Mouse (Mus musculus) Muller cell, postnatal 12 days (primary cell): ENCODE data around the gene Tbc1d9b.
"Not testable (repeated sequence)": the region's sequence is repeated elsewhere in the genome, so short reads cannot be mapped to it uniquely, and the experiment has no call there.

ENCODE experiments used
- DNase-seq: peaks from one replicate; pipeline ENCODE4 v3.0.0-alpha.2; 2015; ENCODE audit errors: inconsistent ontology term

The Tbc1d9b gene

DNA sequence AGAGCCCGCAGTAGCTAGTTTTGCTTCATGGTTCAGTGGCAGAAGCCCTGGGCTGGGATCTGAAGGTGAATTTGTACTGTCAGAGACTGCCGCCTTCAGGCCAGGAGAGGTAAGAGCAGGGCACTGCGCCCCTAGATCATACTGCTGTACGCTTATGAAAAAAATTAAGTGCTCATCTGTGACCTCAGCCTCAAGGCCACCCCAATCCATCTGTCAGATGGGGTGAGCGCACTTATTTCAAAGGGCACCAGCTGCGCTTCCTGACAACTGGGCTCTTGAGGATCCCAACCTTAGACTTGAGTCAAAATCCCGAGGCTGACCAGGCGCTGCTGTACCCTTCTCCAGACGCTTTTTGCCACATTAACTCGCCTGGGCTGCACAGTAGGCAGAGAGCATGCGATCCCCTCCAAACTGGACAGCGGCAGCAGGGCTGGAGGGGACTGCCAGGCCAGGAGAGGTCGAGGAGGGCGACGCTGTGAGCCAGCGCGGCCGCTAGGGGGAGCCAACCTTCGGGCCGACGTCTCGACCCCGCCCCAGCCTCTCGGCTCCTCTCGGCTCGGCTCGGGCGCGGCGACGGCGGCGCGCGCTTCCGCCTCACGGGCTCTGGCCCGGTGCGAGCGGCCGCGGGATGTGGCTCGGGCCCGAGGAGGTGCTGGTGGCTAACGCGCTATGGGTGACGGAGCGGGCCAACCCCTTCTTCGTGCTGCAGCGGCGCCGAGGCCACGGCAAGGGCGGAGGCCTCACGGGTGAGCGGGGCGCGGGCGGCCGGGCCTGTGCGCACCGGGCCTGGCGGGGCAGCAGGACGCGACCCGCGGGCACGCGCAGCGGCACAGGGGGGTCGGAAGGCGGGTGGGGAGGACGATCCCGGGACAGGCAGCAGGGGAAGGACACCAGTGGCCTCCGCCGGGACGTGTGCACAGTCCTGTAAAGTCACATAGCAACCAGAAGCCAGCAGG lies at the start of gene Tbc1d9b:
Gene Tbc1d9b, plus strand, starts transcription at position 586 of the 956 bp plus-strand sequence.
- peak; percentile 92 for DNase-seq

DNA sequence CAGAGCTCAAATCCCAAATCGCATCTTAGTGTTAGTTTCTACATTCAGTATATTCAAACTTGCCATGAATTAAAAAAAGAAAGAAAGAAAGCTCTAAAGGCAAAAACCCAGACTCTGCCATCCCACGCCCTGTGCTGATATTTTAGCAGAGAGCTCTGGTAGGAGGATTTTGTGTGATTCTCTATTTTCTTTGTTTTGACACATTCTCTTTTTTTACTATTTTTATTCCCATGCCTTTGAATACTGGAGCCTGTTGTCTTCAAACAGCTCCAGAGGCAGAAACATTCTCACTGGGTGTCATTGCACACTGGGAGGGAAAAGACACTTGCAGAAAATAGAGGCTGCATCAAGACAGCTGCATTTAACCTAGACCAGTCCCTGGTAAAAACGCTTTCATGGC lies 45.0 kb upstream of the Tbc1d9b start:
- no peak for DNase-seq

DNA sequence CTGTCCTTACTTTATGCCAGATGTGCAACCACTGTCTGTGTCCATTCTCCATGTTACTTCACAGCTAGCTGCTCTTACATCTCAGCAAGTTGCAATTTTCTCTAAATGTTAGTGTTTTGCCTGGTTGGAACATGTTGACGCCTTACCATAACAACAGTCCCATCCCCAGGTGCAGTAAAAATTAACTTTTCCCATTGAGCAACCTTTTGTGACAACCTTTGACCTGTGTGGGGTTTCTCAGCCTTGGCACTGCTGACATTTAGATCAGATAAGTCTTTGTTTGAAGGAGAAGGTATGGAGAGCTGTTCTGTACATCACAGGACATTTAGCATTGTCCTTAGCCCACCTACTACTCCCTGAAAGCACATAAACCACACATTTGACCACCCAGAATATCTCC lies 41.4 kb upstream of the Tbc1d9b start:
- DNase-seq = no peak

DNA sequence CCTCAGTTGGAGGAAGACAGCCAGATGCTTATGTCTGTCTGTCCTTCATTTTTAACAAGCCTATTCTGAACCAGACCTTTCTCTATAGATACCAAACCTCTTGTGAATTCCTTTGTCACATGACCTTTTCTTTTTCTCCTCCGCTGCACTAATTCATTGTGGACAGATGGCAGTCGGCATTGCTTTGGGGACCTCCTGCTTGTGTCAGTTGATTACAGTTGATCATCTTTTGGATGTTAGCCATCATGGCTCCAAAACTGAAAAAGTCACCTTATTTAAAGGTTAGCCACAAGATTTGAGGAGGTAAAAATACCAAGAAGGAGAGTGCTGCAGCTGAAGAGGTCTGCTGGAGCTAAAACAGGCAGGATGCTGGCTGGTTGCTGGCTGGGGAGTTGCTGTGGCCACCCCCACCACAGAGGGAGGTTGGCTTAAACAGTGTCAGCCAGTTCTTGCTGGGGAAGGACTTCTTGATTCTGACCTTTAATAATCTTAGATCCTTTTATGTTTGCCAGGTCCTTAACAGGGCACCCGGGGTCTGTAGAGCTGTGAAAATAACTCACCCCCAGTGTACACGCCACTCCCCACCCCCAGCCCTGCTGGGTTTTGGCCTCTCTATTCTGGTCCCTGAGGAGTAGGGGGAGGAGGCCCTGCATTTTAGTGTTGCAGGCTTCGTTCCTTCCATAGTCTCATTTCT lies 40.1 kb upstream of the Tbc1d9b start:
- peak; percentile 39 for DNase-seq

DNA sequence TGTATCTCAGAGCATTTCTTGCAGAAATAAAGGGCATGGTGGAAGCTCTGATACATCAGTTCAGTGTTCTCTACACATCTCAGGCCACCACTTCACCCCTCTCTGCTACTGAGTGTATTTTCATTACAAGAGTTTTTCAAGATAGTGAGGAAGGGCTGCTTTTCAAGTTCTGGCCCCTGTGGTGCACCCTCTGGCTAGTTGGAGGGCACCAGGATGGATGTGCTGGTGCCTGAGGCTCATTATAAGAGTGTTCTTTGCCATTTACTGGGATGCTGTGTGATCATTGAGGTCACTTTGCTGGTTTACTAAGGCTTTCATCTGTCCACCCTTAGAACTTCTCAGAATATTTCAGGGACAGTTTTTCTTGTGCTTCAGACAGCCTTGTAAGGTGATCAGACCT lies 39.5 kb upstream of the Tbc1d9b start:
- no peak for DNase-seq

DNA sequence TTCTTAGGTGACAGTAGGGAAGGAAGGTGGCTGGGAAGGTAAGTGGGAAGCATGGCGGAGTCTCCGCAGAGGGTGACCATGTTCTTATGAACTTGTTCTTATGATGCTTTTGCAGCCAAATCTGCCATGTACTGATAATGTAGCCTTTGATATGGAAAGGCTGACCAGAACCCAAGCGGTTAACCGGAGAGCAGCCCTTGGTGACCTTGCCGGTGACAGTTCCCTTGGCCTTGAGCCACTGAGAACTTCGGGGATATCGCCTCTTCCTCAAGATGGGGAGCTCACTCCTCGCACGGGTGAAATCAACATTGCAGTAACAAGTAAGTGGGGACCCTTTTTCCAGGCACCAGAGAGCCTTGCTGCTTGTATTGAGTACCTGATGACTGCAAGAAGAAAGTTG lies 35.5 kb upstream of the Tbc1d9b start:
- DNase-seq = no peak

DNA sequence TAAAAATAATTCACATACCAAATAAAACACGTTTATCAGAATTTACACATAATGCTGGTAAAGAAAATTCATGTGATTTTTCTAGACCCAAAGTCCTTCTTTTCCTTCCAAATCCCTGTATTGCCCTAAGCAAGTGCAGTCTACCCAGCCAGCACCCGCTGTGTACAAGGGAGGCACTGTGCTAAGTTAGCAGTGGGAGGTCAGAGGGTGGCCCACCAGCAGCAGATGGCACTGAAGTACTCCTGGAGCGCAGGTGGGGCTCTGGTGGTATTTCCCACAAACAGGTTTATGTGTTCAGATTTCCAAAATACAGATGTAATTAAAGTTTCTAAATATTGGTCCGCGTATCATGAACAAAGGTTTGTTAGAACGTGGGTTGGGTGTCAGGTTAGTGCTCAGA lies 34.1 kb upstream of the Tbc1d9b start:
- DNase-seq = no peak

DNA sequence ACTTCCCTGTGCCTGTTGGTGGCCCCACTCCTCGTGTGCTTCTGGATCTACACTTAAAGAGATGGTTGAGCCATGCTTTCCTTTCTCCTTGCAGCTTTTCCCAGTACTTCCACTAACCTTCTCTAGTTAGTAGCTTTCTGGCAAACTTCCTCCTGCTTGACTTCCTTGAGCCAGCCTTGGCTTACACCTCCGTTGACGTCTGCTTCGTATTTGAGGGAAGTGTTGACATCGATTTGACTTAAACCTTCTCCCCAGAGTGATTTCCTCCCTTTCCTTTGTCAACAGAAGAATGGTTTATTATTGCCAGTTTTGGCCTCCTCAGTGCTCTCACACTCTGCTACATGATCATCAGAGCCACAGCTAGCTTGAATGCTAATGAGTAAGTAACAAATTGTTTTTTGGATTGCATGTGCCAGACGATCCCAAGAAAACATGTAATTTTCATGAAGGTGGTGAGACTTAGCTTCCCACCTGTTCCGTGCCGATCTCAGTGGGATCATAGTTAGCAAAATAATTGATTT lies 32.2 kb upstream of the Tbc1d9b start:
- DNase-seq = no peak

DNA sequence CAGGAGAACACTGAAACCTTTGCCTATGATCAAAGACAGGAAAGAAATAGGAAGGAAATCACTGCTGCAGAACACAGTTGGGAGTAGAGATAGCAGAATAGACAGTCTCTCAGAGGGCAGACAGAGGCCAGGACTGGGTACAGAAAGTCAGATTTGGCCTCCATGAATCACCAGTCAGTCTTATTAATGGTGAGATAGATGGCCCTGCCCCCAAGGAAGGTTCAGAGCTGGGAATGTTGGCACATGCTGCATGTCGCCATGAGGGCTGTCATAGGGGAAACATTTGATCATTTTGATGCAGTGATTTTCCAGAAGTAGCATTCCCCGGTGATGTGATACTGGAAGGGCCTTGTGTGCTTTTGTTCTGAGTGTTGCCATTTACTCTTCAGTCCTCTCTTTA lies 31.5 kb upstream of the Tbc1d9b start:
- peak; percentile 16 for DNase-seq

DNA sequence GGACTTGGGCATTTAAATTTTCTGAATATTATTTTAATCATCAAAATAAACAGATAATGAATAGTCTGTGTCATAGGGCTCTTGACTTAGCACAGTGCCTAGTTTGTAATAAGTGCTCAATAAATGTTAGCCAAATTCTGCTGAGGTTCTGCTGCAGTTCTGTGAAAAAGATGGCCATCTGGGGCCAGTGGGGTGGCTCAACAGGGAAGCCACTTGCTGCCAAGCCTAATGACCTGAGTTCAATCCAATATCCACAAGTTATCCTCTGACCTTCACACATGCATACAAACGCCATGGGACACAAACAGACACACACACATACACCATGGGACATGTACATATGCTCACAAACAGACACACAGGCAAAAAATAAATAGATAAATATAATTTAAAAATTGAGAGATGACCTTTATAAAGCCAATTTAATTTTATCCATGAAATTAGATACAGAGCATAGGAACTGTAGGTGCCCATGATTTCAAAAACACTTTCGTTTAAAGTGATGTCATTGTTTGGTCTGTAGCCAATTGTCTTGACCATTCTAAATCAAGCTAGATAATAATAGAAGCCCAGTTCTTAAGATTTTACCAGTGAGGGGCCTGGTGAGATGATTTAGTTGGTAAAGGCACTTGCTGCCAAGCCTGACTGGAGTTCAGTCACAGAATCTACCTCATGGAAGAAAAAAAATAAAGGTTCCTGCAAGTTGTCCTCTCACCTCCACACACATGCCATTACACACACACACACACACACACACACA lies 30.5 kb upstream of the Tbc1d9b start:
- DNase-seq = no peak

DNA sequence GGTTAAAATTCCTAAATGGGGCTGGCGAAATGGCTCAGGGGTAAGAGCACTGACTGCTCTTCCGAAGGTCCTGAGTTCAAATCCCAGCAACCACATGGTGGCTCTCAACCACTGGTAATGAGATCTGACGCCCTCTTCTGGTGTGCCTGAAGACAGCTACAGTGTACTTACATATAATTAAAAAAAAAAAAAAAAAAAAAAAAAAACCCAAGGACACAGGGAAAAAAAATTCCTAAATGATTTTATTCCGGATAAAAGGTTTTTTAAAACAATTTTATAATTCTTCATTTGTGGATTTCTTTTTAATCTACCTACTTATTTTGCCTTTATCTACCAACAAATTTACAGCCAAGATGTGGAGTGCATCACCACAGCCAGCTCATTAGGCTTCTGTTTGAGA lies 29.2 kb upstream of the Tbc1d9b start:
- DNase-seq = not testable (repeated sequence)

DNA sequence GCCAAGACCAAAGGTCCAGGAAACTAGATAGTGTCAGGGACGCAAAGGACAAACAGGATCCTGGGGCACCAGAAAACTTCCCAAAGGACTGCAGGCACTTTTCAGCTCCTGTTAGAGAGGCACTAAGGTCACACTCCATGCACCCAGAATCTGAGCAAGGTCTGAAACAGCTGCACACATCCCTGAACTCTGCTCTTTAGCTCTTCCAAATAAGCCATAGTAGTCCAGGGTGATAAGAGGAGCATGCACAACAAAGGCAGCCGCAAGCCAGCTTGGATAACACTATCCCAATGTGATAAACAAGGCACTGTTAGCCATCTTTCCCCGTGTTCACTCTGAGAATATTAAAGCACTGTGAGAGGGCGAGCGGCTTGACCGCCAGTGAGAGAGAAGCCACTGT lies 27.2 kb upstream of the Tbc1d9b start:
- DNase-seq = no peak

DNA sequence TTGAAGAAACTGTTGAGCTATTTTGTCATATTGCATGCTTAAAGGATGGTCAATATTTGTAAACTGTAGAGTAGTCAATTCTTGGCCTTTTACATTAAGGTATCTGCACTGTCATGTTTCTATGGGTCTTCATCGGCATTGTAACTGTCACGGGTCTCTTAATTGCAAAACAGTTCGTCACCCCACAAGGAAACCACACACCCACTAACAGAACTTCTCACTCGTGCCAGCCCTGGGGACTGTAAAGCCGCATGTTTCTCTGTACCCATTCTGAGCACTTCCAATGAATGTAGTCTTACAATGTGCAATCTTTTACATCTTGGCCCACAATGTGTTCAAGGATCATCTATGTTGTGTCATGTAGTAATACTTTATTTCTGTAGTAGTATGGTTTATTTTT lies 26.0 kb upstream of the Tbc1d9b start:
- no peak for DNase-seq

DNA sequence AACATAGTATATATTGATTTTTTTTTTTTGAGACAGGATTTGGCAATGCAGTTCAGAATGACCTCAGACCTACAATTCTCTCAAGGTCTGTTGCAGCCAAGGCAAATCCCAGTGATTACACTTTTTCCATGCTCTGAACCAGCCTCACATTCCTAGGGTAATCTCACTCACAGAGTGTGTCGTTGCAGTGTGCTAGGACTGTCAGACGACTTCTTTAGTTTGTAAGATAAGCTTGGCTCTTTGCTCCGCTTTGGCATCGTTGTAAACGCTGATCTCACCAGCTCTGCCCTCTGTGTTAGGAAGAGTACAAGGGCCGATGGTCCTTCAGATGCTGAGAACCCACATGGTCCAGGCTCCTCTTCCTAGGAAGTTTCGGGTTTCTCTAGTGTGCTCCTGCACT lies 25.2 kb upstream of the Tbc1d9b start:
- DNase-seq = no peak

DNA sequence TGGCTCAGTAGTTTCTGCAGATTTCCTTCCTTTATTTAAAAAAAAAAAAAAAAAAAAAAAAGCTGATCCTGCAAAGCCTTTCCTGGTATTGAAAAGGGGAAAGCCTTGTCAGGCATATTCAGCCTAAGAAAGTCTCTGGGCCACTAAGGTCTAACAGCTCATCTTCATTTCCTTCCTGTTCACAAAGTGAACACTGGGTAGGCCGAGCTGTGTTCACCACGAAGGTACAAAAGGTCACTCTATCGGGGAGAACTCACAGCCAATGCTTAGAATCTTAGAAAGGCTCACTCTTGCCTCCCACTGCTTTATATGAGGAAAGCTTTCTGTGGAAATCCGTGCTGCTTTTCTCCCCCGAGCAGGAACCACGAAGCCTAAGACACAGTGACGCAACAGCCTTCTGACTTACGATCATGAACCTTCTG lies 22.4 kb upstream of the Tbc1d9b start:
- no peak for DNase-seq

DNA sequence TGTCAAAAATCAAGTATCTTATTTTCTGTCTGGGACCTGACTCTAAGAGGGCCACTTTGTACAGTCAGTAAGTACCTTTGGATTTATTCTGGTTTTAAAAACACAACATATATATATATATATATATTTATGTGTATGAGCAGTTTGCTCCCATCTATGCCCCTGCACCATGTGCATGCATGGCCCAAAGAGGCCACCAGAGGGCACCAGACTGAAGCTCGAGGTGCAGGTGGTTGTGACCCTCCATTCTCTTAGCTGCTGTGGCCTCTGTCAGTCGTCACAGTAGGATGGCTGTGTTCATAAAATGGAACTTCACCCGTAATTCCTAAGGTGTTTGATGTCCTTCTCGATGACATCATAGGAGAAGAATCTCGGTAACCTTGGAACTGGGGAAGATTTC lies 16.9 kb upstream of the Tbc1d9b start:
- DNase-seq = peak; percentile 37

DNA sequence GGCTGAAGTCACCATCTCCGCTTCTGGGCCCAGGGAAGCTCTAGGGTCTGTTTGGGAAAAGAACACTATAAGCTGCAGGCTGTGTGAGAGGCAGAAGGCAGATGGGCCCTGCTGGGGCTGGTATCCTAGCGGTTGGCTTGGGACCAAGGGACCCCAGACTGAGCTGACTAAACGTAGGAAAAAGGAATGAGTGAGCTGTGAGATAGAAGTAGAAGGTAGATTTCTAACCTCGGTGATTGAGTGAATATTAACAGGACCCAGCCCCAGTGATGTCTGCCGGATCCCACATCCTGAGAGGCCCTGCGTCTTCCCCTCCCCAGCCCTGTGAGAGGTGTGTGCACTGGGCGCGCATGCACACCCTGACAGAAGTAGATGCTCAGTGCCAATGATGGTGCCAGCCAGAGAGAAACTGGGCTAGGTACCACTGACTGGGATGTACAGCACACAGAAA lies 8.5 kb upstream of the Tbc1d9b start:
- no peak for DNase-seq

DNA sequence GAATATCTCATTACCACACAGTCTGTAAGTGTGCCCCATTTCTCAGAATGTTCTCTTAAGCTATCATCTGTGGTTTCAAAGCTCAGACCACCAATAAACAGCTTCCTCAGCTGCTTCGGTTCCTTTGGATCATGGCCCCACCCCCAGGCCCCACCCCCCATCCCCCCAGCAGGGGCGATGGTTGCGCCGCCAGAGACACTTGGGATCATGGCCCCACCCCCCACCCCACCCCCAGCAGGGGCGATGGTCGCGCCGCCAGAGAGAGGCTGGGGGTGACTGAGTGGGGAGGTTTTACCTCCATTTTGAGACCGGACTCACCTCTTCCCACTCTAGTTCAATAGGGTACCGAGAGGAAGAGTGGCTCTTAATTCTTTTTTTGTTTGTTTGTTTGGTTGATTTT lies 3.4 kb upstream of the Tbc1d9b start:
- no peak for DNase-seq

DNA sequence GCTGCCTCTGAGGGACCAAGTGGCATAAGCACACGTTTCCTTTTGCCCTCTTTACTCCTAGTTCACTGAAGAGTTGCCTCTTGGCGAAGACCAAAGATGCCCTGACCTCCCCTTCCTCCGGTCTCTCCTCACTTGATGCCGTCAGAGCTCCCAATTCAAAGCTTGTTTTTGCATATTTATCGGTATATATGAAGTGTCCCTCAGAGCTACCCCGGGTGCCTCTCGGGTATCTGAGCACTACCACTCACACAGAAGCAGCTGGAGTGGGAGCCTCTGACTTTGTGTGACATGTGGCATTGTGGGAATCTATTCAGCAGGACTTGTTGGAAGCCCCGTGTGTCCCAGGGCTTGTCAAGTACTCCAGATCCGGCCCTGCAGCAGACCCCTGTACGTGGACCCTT lies 605 bp downstream of the Tbc1d9b start:
- DNase-seq = no peak

DNA sequence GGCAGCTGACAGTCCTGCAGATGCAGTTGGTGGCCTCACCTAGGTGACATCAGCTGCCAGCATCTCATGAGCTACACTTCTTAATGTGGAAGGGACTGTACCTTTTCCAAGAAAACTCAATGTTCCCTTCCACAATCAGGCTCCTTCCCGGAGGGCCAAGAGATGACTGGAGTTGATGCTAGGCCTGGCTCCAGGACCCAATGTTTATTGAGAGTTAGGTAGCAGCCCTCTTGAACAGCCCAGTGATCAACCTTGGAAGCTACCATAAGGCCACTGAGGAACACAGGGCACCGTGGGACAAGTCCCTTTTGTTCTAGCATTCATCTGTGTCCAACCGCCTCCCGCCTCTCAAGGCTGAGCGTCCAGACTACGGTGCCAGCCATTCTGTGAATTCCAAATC lies 1.1 kb downstream of the Tbc1d9b start:
- DNase-seq = no peak

DNA sequence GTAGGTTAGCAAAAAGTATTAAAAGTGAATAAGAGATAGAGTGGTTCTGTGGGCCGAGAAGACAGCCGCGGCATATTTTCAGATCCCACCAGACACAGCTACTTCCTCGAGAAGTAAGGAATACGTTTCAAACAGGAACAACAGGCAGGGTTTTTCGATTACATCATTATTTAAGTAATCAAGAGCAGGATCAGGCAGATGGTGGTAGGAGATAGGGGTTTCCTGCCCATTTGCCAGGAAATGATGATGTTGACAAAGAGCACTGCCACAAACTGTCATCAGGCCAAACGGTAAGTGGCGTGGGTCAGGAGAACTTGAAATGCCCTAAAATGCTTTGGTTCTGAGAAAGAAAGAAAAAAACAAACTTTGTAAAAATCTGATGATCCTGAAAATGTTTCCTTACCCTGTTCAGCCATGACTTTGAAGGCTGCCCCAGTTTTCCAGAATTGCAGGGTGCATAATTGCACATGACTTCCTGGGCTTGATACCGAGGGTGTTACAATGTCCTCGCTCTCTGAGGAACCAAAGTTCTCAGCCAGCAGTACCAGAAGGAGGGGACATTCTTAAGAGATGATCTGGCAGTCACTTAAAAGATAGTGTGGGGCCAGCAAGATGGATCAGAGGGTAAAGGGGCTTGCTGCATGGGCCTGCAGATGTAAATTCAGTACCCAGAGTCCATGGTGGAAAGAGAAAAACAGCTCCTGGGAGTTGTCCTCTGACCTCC lies 3.1 kb downstream of the Tbc1d9b start:
- DNase-seq = no peak
